ENCODE assay signal across 8 mouse cellular contexts in the genomic region with DNA sequence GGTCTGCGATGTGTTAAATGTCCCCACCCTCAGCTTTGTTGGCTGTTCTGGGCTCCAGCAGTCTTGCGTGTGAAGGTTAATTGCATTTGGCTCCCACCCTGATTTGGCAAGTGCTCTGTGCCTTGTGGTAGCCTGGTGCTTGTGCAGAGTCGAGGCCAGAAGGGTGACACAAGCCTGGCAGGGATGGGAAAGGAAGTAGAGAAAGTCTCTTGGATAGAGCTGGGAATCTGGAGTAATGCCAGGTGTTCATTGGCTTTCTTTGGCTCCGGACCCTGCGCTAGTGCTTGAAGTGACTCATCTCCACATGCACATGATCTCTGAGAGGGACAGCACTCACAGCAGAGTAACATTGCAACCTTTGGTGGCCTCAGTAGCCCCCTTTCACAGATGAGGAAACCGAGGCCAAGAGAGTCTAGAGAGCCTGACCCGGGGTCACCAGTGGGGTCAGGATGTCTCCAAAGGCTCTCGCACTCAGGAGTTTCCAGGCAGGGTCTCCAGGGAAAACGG.
DNase-seq lines count a peak whose midpoint lies in the region; ATAC-seq and TF ChIP-seq lines count a peak whose summit lies in the region.

No protein-coding gene starts in this region.

- H3K9me3 ChIP-seq in forebrain, postnatal 0 days (ENCODE audit: low read length): no peaks in the 10 kb centered on the region
- no peaks in the 10 kb centered on the region for H3K9me3 ChIP-seq in midbrain, embryonic 15.5 days

- H3K9ac ChIP-seq in forebrain, postnatal 0 days: peak overlapping the region; percentile 66
- peak overlapping the region; percentile 69 for H3K9ac ChIP-seq in midbrain, embryonic 15.5 days

- peaks cover 7% of the 10 kb centered on the region for H3K4me1 ChIP-seq in forebrain, postnatal 0 days (ENCODE audit: insufficient read depth)
- H3K4me1 ChIP-seq in midbrain, embryonic 15.5 days: peaks cover 12% of the 10 kb centered on the region

- DNase-seq in R1 (ENCODE audit: low read depth, low spot score): peak; percentile 34
- peak; percentile 83 for DNase-seq in forebrain, postnatal 0 days
- peak; percentile 31 for DNase-seq in heart, postnatal 25 days (ENCODE audit: low spot score)
- DNase-seq in left cerebral cortex, postnatal 25 days (ENCODE audit: low spot score in 2 of 2): peak; percentile 37 to 60
- DNase-seq in embryo, embryonic 10 days (ENCODE audit: low spot score): no peak
- DNase-seq in spleen, adult 12 weeks (ENCODE audit: low spot score): no peak

- peak overlapping the region; percentile 76 for H3K27ac ChIP-seq in forebrain, postnatal 0 days (ENCODE audit: low read depth, low read length)
- H3K27ac ChIP-seq in midbrain, embryonic 15.5 days: peak overlapping the region; percentile 76

- H3K27me3 ChIP-seq in forebrain, postnatal 0 days (ENCODE audit: insufficient read depth, low read length): no peaks in the 10 kb centered on the region
- H3K27me3 ChIP-seq in midbrain, embryonic 15.5 days (replicated peaks): no peaks in the 10 kb centered on the region

- WGBS in forebrain, postnatal 0 days: 23% methylated on average over 9 of the region's 9 CpGs
- 40% methylated on average over 9 of the region's 9 CpGs for WGBS in midbrain, embryonic 15.5 days

- intact Hi-C loops in heart, postnatal 25 days (cut with DNase I): no loop called here
- intact Hi-C loops in left cerebral cortex, postnatal 25 days (cut with DNase I): no loop called here

- TF ChIP-seq CTCF in forebrain, postnatal 0 days (IDR thresholded peaks at IDR 0.05; ENCODE audit: low read depth): no peak

- peak overlapping the region; percentile 52 for H3K4me3 ChIP-seq in forebrain, postnatal 0 days (ENCODE audit: low read depth, low read length)
- H3K4me3 ChIP-seq in midbrain, embryonic 15.5 days: peak overlapping the region; percentile 48

- no peaks in the 10 kb centered on the region for H3K36me3 ChIP-seq in forebrain, postnatal 0 days (ENCODE audit: insufficient read depth)
- no peaks in the 10 kb centered on the region for H3K36me3 ChIP-seq in midbrain, embryonic 15.5 days (replicated peaks)

- ATAC-seq in cerebellum, adult (ENCODE audit: insufficient number of reproducible peaks, low FRiP score, low TSS enrichment): peak; percentile 72; the same call in 1 of the 2 replicates
- ATAC-seq in forebrain, postnatal 0 days: peak; percentile 75
- peak; percentile 50 for ATAC-seq in midbrain, embryonic 15.5 days (replicated peaks)

- H3K4me2 ChIP-seq in forebrain, postnatal 0 days (ENCODE audit: low read depth): peak overlapping the region; percentile 89
- H3K4me2 ChIP-seq in midbrain, embryonic 15.5 days: peak overlapping the region; percentile 78

Comparison
In these comparisons a context has a peak if more than half of its experiments do, and no peak if none do; other contexts are left out.
1. DNase-seq: peak in R1 (single experiment), forebrain, postnatal 0 days (single experiment), heart, postnatal 25 days (single experiment) and left cerebral cortex, postnatal 25 days (2 of 2); none in embryo, embryonic 10 days (single experiment) and spleen, adult 12 weeks (single experiment).
2. Peak in every context shown above with its lines, with median percentiles within 50 percentile points of each other: ATAC-seq.